Mouse (Mus musculus) adrenal gland, postnatal 25 days (tissue): ENCODE data around the gene Tdrd12. TPM values are rescaled to one million over a fixed set of nuclear protein-coding genes. Genes with fewer than 3 reads are reported as not detected.

Experiments
- DNase-seq: peaks from one replicate; pipeline ENCODE4 v3.0.0; 2021; ENCODE audit warnings: mixed read lengths
- total RNA-seq: library from RNA; stranded (reverse); gene quantifications from 2 replicates; pipeline ENCODE4 v1.2.3, GENCODE M21; 2021

Tdrd12 gene
- total RNA-seq, 1 experiment from 2014 or later = 0.15 TPM

DNA sequence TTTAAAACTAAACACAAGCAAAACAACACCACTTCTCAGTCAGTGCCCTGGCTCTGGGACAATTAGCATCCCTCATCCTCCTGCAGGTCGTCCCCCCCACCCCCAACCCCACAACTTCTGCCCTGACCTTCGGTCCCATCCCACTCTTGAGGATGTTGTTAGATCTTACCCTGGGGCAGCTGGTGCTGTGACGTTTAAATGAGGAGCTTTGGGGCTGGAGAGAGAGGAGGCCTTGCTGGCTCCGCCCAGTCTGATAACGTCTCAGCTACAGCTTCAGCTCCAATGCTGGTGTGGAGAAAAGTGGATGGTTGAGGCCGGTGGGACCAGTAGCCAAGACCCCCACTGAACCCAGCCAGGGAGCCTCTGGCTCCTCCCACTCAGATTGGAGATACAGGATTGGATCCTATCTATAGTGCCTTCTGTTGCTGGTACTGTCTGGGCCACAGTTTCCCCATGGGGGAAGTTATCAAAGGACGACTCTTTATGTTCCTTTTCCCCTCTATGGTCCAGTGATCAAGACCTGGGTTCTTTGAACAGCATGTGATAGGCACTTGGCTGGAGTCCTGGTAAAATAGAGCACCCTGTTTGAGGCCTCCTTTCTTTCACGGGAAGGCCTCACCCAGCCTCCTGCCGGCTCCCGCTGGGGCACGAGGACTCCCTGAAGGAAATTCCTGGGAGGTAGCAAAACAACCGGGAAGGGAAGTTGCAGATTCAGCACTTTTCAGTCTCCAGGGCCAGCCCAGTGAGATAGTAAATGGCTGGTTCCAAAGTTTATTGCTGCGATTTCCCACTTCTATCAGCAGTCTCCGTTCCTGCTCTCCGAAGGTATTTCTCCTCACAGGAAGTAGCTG is 89.3 kb downstream of the Tdrd12 start, which contains the start of gene Slc7a9:
Gene Slc7a9 (plus strand): TSS at position 801 of the 851 bp plus-strand sequence.
- no peak for DNase-seq

DNA sequence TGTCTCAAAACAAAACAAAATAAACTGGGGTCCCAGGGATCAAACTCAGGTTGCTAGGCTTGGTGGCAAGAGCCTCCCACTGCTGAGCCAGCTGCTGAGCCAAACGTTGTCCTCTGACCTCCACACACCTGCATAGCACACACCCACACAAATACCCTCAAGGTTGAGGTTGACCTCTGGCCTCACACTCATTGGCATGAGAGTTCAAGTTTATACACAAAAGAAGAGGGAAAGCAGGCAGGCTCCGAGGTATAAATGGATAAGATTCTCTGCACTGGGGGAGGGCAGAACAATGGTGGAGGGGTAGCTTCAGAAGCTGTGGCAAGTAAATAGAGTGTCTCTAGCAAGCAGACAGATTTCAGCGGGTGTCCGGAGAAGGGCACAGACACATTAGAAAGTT is 90.0 kb downstream of the Tdrd12 start:
- DNase-seq = no peak

DNA sequence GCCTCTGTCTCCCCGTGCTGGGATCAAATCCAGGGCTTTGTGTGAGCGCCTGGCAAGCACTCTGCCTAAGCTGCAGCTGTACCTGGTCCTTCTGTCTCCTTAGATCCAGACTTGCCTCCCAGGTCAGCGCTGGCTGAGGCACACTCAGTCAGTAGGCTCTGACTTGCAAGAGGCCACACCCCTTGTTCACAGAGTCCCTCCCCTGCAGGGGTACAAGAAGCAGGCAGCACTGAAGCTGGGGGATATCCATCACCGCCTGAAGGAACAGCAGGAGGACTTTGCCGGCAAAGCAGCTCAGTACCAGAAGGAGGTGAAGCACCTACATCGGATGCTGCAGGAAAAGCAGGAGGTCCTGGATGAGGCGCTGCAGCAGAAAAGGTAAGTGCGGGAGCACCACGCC is 102.3 kb downstream of the Tdrd12 start:
- DNase-seq = no peak

DNA sequence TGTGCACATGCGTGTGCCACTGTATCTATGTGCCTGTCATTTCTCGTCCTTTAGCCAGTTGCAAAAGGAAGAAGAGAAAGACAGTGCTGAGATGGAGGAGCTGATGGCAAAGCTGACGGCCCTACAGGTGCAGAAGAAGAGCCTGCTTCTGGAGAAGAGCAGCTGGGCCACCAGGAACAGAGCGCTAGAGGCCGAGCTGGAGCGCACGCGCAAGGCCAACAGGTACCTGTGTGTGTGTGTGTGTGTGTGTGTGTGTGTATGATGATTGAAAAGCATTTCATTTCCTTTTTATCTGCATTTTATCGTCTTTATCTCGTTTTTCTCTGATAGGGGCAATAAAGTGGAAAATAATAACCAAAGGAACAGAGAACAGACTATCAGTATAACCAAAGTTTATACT is 109.4 kb downstream of the Tdrd12 start:
- DNase-seq = no peak

DNA sequence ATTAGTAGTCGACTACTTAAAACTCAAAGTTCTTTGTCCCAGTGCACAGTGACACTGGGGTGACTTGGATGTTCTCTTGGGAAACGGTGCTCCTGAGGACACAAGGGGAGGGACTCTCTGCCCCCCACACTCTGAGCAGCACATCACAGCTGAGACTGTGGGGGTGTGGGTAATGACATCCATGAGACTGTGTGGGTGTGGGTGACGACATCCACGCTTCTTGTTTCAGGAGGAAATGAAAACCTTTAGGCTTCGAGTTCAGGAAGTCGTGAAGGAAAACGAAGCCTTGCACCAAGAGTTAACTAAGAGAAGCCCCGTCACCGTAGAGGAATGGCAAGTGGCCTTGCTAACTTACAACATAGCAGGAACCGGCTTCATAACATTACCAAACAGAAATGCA is 114.5 kb downstream of the Tdrd12 start:
- no peak for DNase-seq

Other genes starting within 250 kb of the Tdrd12 start
- 14.8 and 21.9 TPM in 2 replicates for gene Gpatch1, start 219.3 kb downstream of the Tdrd12 start, total RNA-seq
- gene Rhpn2, start 203.6 kb downstream of the Tdrd12 start, total RNA-seq = 1.7 and 2.8 TPM in 2 replicates
- 8.6 and 11.9 TPM in 2 replicates for gene Faap24, start 140.9 kb downstream of the Tdrd12 start, total RNA-seq
- 20.0 and 27.3 TPM in 2 replicates for gene Cep89, start 140.7 kb downstream of the Tdrd12 start, total RNA-seq
- not detected in 2 replicates for gene Slc7a9, start 88.9 kb downstream of the Tdrd12 start, total RNA-seq
- 54.7 and 63.0 TPM in 2 replicates for gene Nudt19, start 18.6 kb upstream of the Tdrd12 start, total RNA-seq
- gene Rgs9bp, start 47.8 kb upstream of the Tdrd12 start, total RNA-seq = 0.39 and 0.76 TPM in 2 replicates
- 27.9 and 33.3 TPM in 2 replicates for gene Ankrd27, start 48.5 kb upstream of the Tdrd12 start, total RNA-seq
- gene Pdcd5, start 109.8 kb upstream of the Tdrd12 start, total RNA-seq = 78.6 and 94.0 TPM in 2 replicates
- gene Dpy19l3, start 216.7 kb upstream of the Tdrd12 start, total RNA-seq = 31.5 and 60.8 TPM in 2 replicates